Mouse (Mus musculus) thymus, adult 2 months (tissue): Measurements from ENCODE around the gene Ppef2.

Experiments used
- CTCF ChIP-seq: fragments of 200-500 bp; IDR thresholded peaks from 2 replicates; pipeline ENCODE4 v1.5.1; 2012; ENCODE audit warnings: mild to moderate bottlenecking, control low read depth, low read length, moderate library complexity, borderline replicate concordance; ENCODE audit not compliant: control insufficient read depth, poor library complexity, insufficient read depth; ENCODE audit errors: extremely low read depth
- POLR2A ChIP-seq: fragments of 200-500 bp; IDR thresholded peaks from 2 replicates; pipeline ENCODE4 v1.6.1; 2012; ENCODE audit warnings: mild to moderate bottlenecking, low read length, control low read depth, moderate library complexity; ENCODE audit not compliant: control insufficient read depth, poor library complexity, insufficient read depth; ENCODE audit errors: extremely low read depth

DNA sequence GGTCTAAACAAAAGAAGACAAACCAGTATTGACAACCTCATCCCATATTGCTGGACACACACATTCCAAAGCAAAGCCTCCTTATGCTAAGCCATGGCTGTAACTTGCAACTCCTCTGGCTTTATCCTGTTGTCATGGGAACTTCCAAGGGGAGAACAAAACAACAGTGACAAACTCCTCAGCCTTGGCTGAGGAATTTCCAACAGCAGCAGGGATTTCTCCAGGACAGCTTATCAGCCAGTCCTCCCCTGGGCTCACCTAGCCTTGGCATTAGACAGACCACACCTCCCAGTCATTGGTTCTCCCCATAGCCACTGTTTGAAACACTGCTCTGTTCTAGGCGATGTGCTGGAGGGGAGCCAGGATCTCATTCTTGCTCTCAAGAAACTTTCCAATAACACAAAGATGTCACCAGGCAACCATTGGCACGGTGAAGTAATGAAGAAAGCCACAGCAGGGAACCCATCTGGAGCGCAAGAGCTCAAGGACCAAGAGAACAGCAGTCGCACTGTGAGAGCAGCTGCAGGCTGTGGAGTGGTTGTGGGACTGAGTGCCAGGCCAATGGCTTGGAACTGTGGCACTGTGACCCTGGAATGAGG is 7.8 kb upstream of the Ppef2 start:
- TF ChIP-seq CTCF: no peak
- TF ChIP-seq POLR2A: no peak
